Mouse (Mus musculus) midbrain, embryonic 16.5 days (tissue): ENCODE results near the gene Klhl35. TPM values are rescaled to one million over a fixed set of nuclear protein-coding genes. Genes with fewer than 3 reads are reported as not detected.

ENCODE experiments used
- ATAC-seq: fragments of 200-750 bp; cut with Nextera tagmentation; 2 replicates; pipeline ENCODE4 v1.8.0; 2017; ENCODE audit warnings: moderate TSS enrichment
- H3K27ac ChIP-seq: fragments of 300-500 bp; sonication (generic); 2 replicates; pipeline ENCODE4 v1.5.1; 2014; ENCODE audit warnings: mild to moderate bottlenecking, low read length, mixed read lengths
- H3K27me3 ChIP-seq: fragments of 300-500 bp; sonication (generic); 2 replicates; pipeline ENCODE4 v1.6.1; 2014; ENCODE audit warnings: low read depth, low read length, mixed read lengths; ENCODE audit not compliant: control insufficient read depth, insufficient read depth
- H3K36me3 ChIP-seq: fragments of 300-500 bp; sonication (generic); 2 replicates; pipeline ENCODE4 v1.6.1; 2014; ENCODE audit warnings: mild to moderate bottlenecking, low read length, moderate library complexity, mixed read lengths; ENCODE audit not compliant: control insufficient read depth, insufficient read depth
- H3K4me1 ChIP-seq: fragments of 300-500 bp; sonication (generic); 2 replicates; pipeline ENCODE4 v1.6.1; 2014; ENCODE audit warnings: mild to moderate bottlenecking, low read length, mixed read lengths; ENCODE audit not compliant: control insufficient read depth, insufficient read depth
- H3K4me2 ChIP-seq: fragments of 300-500 bp; sonication (generic); 2 replicates; pipeline ENCODE4 v1.6.1; 2014; ENCODE audit warnings: mild to moderate bottlenecking, low read length, mixed read lengths
- H3K4me3 ChIP-seq: fragments of 300-500 bp; sonication (generic); 2 replicates; pipeline ENCODE4 v1.5.1; 2014; ENCODE audit warnings: low read depth, mild to moderate bottlenecking, low read length, moderate library complexity, mixed read lengths
- H3K9ac ChIP-seq: fragments of 300-500 bp; sonication (generic); 2 replicates; pipeline ENCODE4 v1.6.1; 2014; ENCODE audit warnings: low read depth, low read length, mixed read lengths
- H3K9me3 ChIP-seq: fragments of 300-500 bp; sonication (generic); replicated peaks from 2 replicates; pipeline ENCODE4 v1.6.1; 2014; ENCODE audit warnings: mild to moderate bottlenecking, low read length, mixed read lengths; ENCODE audit not compliant: control insufficient read depth, poor library complexity, severe bottlenecking
- WGBS: fragments of 180-500 bp; shearing (Covaris S2); extraction: QIAGEN DNeasy Blood & Tissue Kit; methylation state at CpG from one replicate; pipeline ENCODE4 v1.1.7; 2014; 5-methylcytosine and 5-hydroxymethylcytosine counted together
- polyA plus RNA-seq: library from polyadenylated mRNA; unstranded; fragments of >200 nt; fragmentation: Nextera tagmentation; extraction: Ambion mirVana; gene quantifications from 2 replicates; pipeline ENCODE4 v1.2.1, GENCODE M21; 2015

Gene Klhl35
- 2.5 and 2.9 TPM in 2 replicates for polyA plus RNA-seq

GRCm38 (mm10) chr7:99465811-99466210 is at the start of gene Klhl35:
Gene Klhl35, plus strand, starts transcription at chr7:99466004.
- peak within 1 kb of the TSS; percentile 80 for H3K4me2 ChIP-seq
- ATAC-seq = no peak
- H3K27me3 ChIP-seq = no peaks in the 10 kb centered on the region
- peaks cover 37% of the 10 kb centered on the region for H3K4me1 ChIP-seq
- H3K9me3 ChIP-seq = no peaks in the 10 kb centered on the region
- peak within 1 kb of the TSS; percentile 51 for H3K27ac ChIP-seq
- H3K9ac ChIP-seq = peak within 1 kb of the TSS; percentile 56
- WGBS = 16% methylated on average over 8 of the region's 8 CpGs
- no peak within 1 kb of the TSS for H3K4me3 ChIP-seq
- H3K36me3 ChIP-seq = peaks cover 3% of the 10 kb centered on the region; the same call in 1 of the 2 replicates

GRCm38 (mm10) chr7:99419311-99419710 is 46.5 kb upstream of the Klhl35 start:
- no peaks in the 10 kb centered on the region for H3K9me3 ChIP-seq
- 81% methylated on average over 3 of the region's 3 CpGs for WGBS
- no peak overlapping the region for H3K4me3 ChIP-seq
- no peaks in the 10 kb centered on the region for H3K27me3 ChIP-seq
- H3K4me2 ChIP-seq = no peak overlapping the region
- H3K36me3 ChIP-seq = 0 out of 2 replicates have a peak, but pooled peaks cover 7% of the 10 kb centered on the region
- no peak overlapping the region for H3K9ac ChIP-seq
- no peak overlapping the region for H3K27ac ChIP-seq
- no peak for ATAC-seq
- H3K4me1 ChIP-seq = 0 out of 2 replicates have a peak, but pooled peaks cover 2% of the 10 kb centered on the region

- 90% methylated on average over 6 of the region's 6 CpGs for WGBS
- no peak for ATAC-seq
- H3K36me3 ChIP-seq = 0 out of 2 replicates have a peak, but pooled peaks cover 7% of the 10 kb centered on the region
- H3K9ac ChIP-seq = no peak overlapping the region
- no peak overlapping the region for H3K4me3 ChIP-seq
- H3K9me3 ChIP-seq = no peaks in the 10 kb centered on the region
- H3K27ac ChIP-seq = no peak overlapping the region
- H3K4me1 ChIP-seq = peaks cover 6% of the 10 kb centered on the region
- no peaks in the 10 kb centered on the region for H3K27me3 ChIP-seq
- no peak overlapping the region for H3K4me2 ChIP-seq
Measured at GRCm38 (mm10) chr7:99421006-99421405, 44.8 kb upstream of the Klhl35 start.

- H3K27ac ChIP-seq = peak overlapping the region; percentile 43; the same call in 1 of the 2 replicates
- 0 out of 2 replicates have a peak overlapping the region, but pooled peaks have one; percentile 35 for H3K9ac ChIP-seq
- H3K36me3 ChIP-seq = 0 out of 2 replicates have a peak, but pooled peaks cover 3% of the 10 kb centered on the region
- no peak overlapping the region for H3K4me2 ChIP-seq
- H3K4me3 ChIP-seq = no peak overlapping the region
- WGBS = 20% methylated on average over 8 of the region's 8 CpGs
- ATAC-seq = peak; percentile 32; the same call in 1 of the 2 replicates
- peaks cover 12% of the 10 kb centered on the region for H3K4me1 ChIP-seq
- H3K27me3 ChIP-seq = no peaks in the 10 kb centered on the region
- H3K9me3 ChIP-seq = no peaks in the 10 kb centered on the region
Measured at GRCm38 (mm10) chr7:99424538-99425155, 41.2 kb upstream of the Klhl35 start.

- Histone ChIP-seq H3K36me3 (0 out of 2 replicates have a peak, but pooled peaks cover 3% of the 10 kb centered on the region), H3K9me3 (no peaks in the 10 kb centered on the region), H3K4me1 (peaks cover 15% of the 10 kb centered on the region), H3K4me2 (no peak overlapping the region), H3K9ac (no peak overlapping the region), H3K4me3 (no peak overlapping the region), H3K27ac (no peak overlapping the region), H3K27me3 (no peaks in the 10 kb centered on the region)
- no peak for ATAC-seq
- WGBS = 86% methylated on average over 4 of the region's 4 CpGs
Measured at GRCm38 (mm10) chr7:99425706-99426105, 40.1 kb upstream of the Klhl35 start.

GRCm38 (mm10) chr7:99427031-99427430 is 38.8 kb upstream of the Klhl35 start:
- 0 out of 2 replicates have a peak, but pooled peaks cover 3% of the 10 kb centered on the region for H3K36me3 ChIP-seq
- H3K27me3 ChIP-seq = no peaks in the 10 kb centered on the region
- H3K4me2 ChIP-seq = no peak overlapping the region
- no peak overlapping the region for H3K4me3 ChIP-seq
- H3K27ac ChIP-seq = no peak overlapping the region
- H3K9me3 ChIP-seq = no peaks in the 10 kb centered on the region
- ATAC-seq = no peak
- WGBS = 57% methylated on average over 10 of the region's 10 CpGs
- H3K9ac ChIP-seq = no peak overlapping the region
- peaks cover 18% of the 10 kb centered on the region for H3K4me1 ChIP-seq

- H3K9ac ChIP-seq = no peak overlapping the region
- H3K4me1 ChIP-seq = peaks cover 21% of the 10 kb centered on the region
- no peak for ATAC-seq
- WGBS = 97% methylated on average over 3 of the region's 3 CpGs
- H3K27me3 ChIP-seq = no peaks in the 10 kb centered on the region
- H3K4me2 ChIP-seq = no peak overlapping the region
- H3K27ac ChIP-seq = no peak overlapping the region
- no peak overlapping the region for H3K4me3 ChIP-seq
- H3K9me3 ChIP-seq = no peaks in the 10 kb centered on the region
- 0 out of 2 replicates have a peak, but pooled peaks cover 3% of the 10 kb centered on the region for H3K36me3 ChIP-seq
Measured at GRCm38 (mm10) chr7:99427987-99428386, 37.8 kb upstream of the Klhl35 start.

GRCm38 (mm10) chr7:99428836-99429235 is 37.0 kb upstream of the Klhl35 start:
- Histone ChIP-seq H3K9me3 (no peaks in the 10 kb centered on the region), H3K36me3 (0 out of 2 replicates have a peak, but pooled peaks cover 3% of the 10 kb centered on the region), H3K27ac (no peak overlapping the region), H3K27me3 (no peaks in the 10 kb centered on the region), H3K4me2 (no peak overlapping the region), H3K9ac (no peak overlapping the region), H3K4me1 (peaks cover 21% of the 10 kb centered on the region), H3K4me3 (no peak overlapping the region)
- no peak for ATAC-seq
- WGBS = 95% methylated on average over 5 of the region's 5 CpGs

GRCm38 (mm10) chr7:99429786-99430185 is 36.0 kb upstream of the Klhl35 start:
- peak; percentile 27; the same call in 1 of the 2 replicates for ATAC-seq
- Histone ChIP-seq H3K9ac (peak overlapping the region; percentile 16; the same call in 1 of the 2 replicates), H3K9me3 (no peaks in the 10 kb centered on the region), H3K27me3 (no peaks in the 10 kb centered on the region), H3K36me3 (no peaks in the 10 kb centered on the region), H3K4me2 (no peak overlapping the region), H3K27ac (peak overlapping the region; percentile 7), H3K4me3 (no peak overlapping the region), H3K4me1 (peaks cover 26% of the 10 kb centered on the region)
- 30% methylated on average over 6 of the region's 6 CpGs for WGBS
